Mouse (Mus musculus) CH12.LX (cell line): ENCODE measurements around the gene Wscd1. TPM values are rescaled to one million over a fixed set of nuclear protein-coding genes. Genes with fewer than 3 reads are reported as not detected.

Experiments
- DNase-seq: peaks from one replicate; pipeline ENCODE4 v3.0.0-alpha.2; 2013; ENCODE audit errors: extremely low read depth
- H3K27ac ChIP-seq: 2 replicates; pipeline ENCODE4 v1.5.1; 2012; ENCODE audit warnings: low read depth, mild to moderate bottlenecking, control low read depth, moderate library complexity; ENCODE audit not compliant: insufficient read depth
- H3K27me3 ChIP-seq: replicated peaks from 2 replicates; pipeline ENCODE3; 2012; ENCODE audit warnings: inconsistent platforms
- H3K36me3 ChIP-seq, 2 experiments: replicated peaks in 1 of 2; 2 replicates each; pipeline versions ENCODE3 to v1.6.1; 2012; ENCODE audit warnings: inconsistent platforms in 1 of 2, low read length in 1 of 2, mild to moderate bottlenecking in 1 of 2, mixed read lengths in 1 of 2, moderate library complexity in 1 of 2; ENCODE audit not compliant: control insufficient read depth in 1 of 2, insufficient read depth in 1 of 2
- H3K4me1 ChIP-seq, 2 experiments: 2 replicates each; pipeline ENCODE4 v1.6.1; 2012; ENCODE audit warnings: inconsistent platforms in 1 of 2, moderate library complexity in 1 of 2; ENCODE audit not compliant: insufficient read depth in 2 of 2, control insufficient read depth in 1 of 2
- H3K4me2 ChIP-seq: 2 replicates; pipeline ENCODE4 v1.6.1; 2012; ENCODE audit warnings: low read depth, mild to moderate bottlenecking, control low read depth; ENCODE audit not compliant: poor library complexity, insufficient read depth, severe bottlenecking
- H3K4me3 ChIP-seq, 3 experiments: fragments of 150-350 bp in 1 of 3; sonication (generic) in 1 of 3; replicated peaks in 1 of 3; 2 replicates each; pipeline versions ENCODE3 to v1.5.1; 2011 to 2012; ENCODE audit warnings: low read depth in 2 of 3, low read length in 2 of 3, mild to moderate bottlenecking in 2 of 3, moderate library complexity in 2 of 3, control low read depth in 1 of 3, improper control_type of control experiment in 1 of 3, inconsistent platforms in 1 of 3, mixed read lengths in 1 of 3; ENCODE audit not compliant: poor library complexity in 1 of 3
- H3K79me2 ChIP-seq: replicated peaks from 2 replicates; pipeline ENCODE4 v1.6.1; 2012; ENCODE audit warnings: mild to moderate bottlenecking, moderate library complexity; ENCODE audit not compliant: control insufficient read depth, poor library complexity, insufficient read depth, severe bottlenecking; ENCODE audit errors: extremely low read depth
- H3K9ac ChIP-seq: 2 replicates; pipeline ENCODE4 v1.6.1; 2012; ENCODE audit warnings: low read depth, mild to moderate bottlenecking, control low read depth, moderate library complexity; ENCODE audit not compliant: insufficient read depth
- H3K9me3 ChIP-seq: replicated peaks from 2 replicates; pipeline ENCODE3; 2012; ENCODE audit warnings: low read length, inconsistent platforms, mixed read lengths
- BHLHE40 ChIP-seq: IDR thresholded peaks from 2 replicates; pipeline ENCODE4 v1.6.1; 2011; ENCODE audit warnings: mild to moderate bottlenecking, low read depth, low read length, improper control_type of control experiment
- CHD1 ChIP-seq: IDR thresholded peaks from 2 replicates; pipeline ENCODE4 v1.6.1; 2012; ENCODE audit warnings: low read depth, low read length, improper control_type of control experiment, inconsistent platforms
- ETS1 ChIP-seq: conservative IDR thresholded peaks from 2 replicates; pipeline ENCODE4 v1.6.1; 2012; ENCODE audit warnings: low read depth, mild to moderate bottlenecking, inconsistent platforms, low read length, improper control_type of control experiment, moderate library complexity
- JUND ChIP-seq: conservative IDR thresholded peaks from 2 replicates; pipeline ENCODE4 v1.6.1; 2011; ENCODE audit warnings: low read depth, low read length, improper control_type of control experiment
- KAT2A ChIP-seq: IDR thresholded peaks from 2 replicates; pipeline ENCODE4 v1.6.1; 2012; ENCODE audit warnings: low read length, improper control_type of control experiment, inconsistent platforms; ENCODE audit not compliant: insufficient replicate concordance
- MAFK ChIP-seq: IDR thresholded peaks from 2 replicates; pipeline ENCODE4 v1.6.1; 2011; ENCODE audit warnings: low read length, improper control_type of control experiment; ENCODE audit not compliant: insufficient replicate concordance
- MYC ChIP-seq: IDR thresholded peaks from 2 replicates; pipeline ENCODE4 v1.6.1; 2011; ENCODE audit warnings: low read depth, mild to moderate bottlenecking, improper control_type of control experiment, low read length
- NRF1 ChIP-seq: IDR thresholded peaks from 2 replicates; pipeline ENCODE4 v1.6.1; 2014; ENCODE audit warnings: low read depth, mild to moderate bottlenecking, inconsistent platforms, low read length, improper control_type of control experiment, moderate library complexity
- RAD21 ChIP-seq: IDR thresholded peaks from 2 replicates; pipeline ENCODE4 v1.6.1; 2011; ENCODE audit warnings: low read depth, mild to moderate bottlenecking, low read length, improper control_type of control experiment, moderate library complexity
- RCOR1 ChIP-seq: conservative IDR thresholded peaks from 2 replicates; pipeline ENCODE4 v1.6.1; 2012; ENCODE audit warnings: low read depth, mild to moderate bottlenecking, inconsistent platforms, low read length, improper control_type of control experiment
- SIN3A ChIP-seq: IDR thresholded peaks from 2 replicates; pipeline ENCODE4 v1.6.1; 2012; ENCODE audit warnings: low read length, improper control_type of control experiment, inconsistent platforms
- SMC3 ChIP-seq: IDR thresholded peaks from 2 replicates; pipeline ENCODE4 v1.6.1; 2011; ENCODE audit warnings: low read depth, low read length, improper control_type of control experiment
- TBP ChIP-seq: conservative IDR thresholded peaks from 2 replicates; pipeline ENCODE4 v1.6.1; 2011; ENCODE audit warnings: low read depth, low read length, improper control_type of control experiment
- USF1 ChIP-seq: IDR thresholded peaks from 2 replicates; pipeline ENCODE4 v1.6.1; 2014; ENCODE audit warnings: low read depth, mild to moderate bottlenecking, inconsistent platforms, low read length, improper control_type of control experiment
- ZC3H11A ChIP-seq: IDR thresholded peaks from 2 replicates; pipeline ENCODE4 v1.6.1; 2012; ENCODE audit warnings: low read depth, mild to moderate bottlenecking, inconsistent platforms, low read length, improper control_type of control experiment
- ZKSCAN1 ChIP-seq: IDR thresholded peaks from 2 replicates; pipeline ENCODE4 v1.6.1; 2012; ENCODE audit warnings: low read depth, inconsistent platforms, low read length, improper control_type of control experiment, borderline replicate concordance
- ZNF384 ChIP-seq: IDR thresholded peaks from 2 replicates; pipeline ENCODE4 v1.6.1; 2012; ENCODE audit warnings: low read depth, low read length, improper control_type of control experiment, inconsistent platforms
- dilution Hi-C: fragments of 300-500 bp; cut with MboI; formaldehyde crosslinking; loops from 2 replicates; pipeline ENCODE4 v1.14.3; 2020; ENCODE audit warnings: low sequenced_read_pairs; ENCODE audit not compliant: extremely low pct_unique_long_range_greater_than_20kb, extremely low pct_ligation_motif_present
- in situ Hi-C: fragments of 300-500 bp; cut with MboI; formaldehyde crosslinking; loops from 3 replicates; pipeline ENCODE4 v1.14.3; 2019; ENCODE audit warnings: low sequenced_read_pairs, low pct_ligation_motif_present, low pct_unique_long_range_greater_than_20kb, mixed read lengths
- polyA plus RNA-seq: library from polyadenylated mRNA; unstranded; fragments of >175 nt; gene quantifications from 2 replicates; pipeline ENCODE4 v1.2.1, GENCODE M21; 2012; ENCODE audit warnings: low read depth; ENCODE audit not compliant: insufficient read length
- total RNA-seq, 2 experiments: library from RNA; depleted of rRNA; stranded (reverse); fragments of 300-350 nt in 1 of 2; fragments of >200 nt in 1 of 2; gene quantifications; 2 replicates each; pipeline ENCODE4 v1.2.3; 2012 to 2014

The Wscd1 gene
- total and polyA plus RNA-seq, 3 experiments, result not detected

- dilution Hi-C loops, result no loop called here
Observed at GRCm38 (mm10) chr11:71764743-71765142, 15.0 kb downstream of the Wscd1 start.

GRCm38 (mm10) chr11:71765335-71765734 lies 15.6 kb downstream of the Wscd1 start:
- H3K9ac ChIP-seq, result no peak overlapping the region
- in situ Hi-C loops, result no loop called here
- no peaks in the 10 kb centered on the region for H3K9me3 ChIP-seq
- H3K27me3 ChIP-seq, result peaks cover 99% of the 10 kb centered on the region
- DNase-seq, result no peak
- no peak overlapping the region for H3K27ac ChIP-seq
- H3K79me2 ChIP-seq, result no peaks in the 10 kb centered on the region
- no peak overlapping the region for H3K4me3 ChIP-seq
- TF ChIP-seq USF1 (no peak), KAT2A (no peak), MAFK (no peak), CHD1 (no peak), SMC3 (no peak), ZC3H11A (no peak), ETS1 (no peak), SIN3A (no peak), TBP (no peak), MYC (no peak), RCOR1 (no peak), NRF1 (no peak), RAD21 (no peak), JUND (no peak), ZNF384 (no peak), ZKSCAN1 (no peak), BHLHE40 (no peak)
- TF ChIP-seq, all 38 proteins: peak for 0
- H3K4me1 ChIP-seq, result no peaks in the 10 kb centered on the region
- dilution Hi-C loops, result no loop called here
- no peaks in the 10 kb centered on the region for H3K36me3 ChIP-seq
- no peak overlapping the region for H3K4me2 ChIP-seq

More at GRCm38 (mm10) chr11:71764743-71765142, 15.0 kb downstream of the Wscd1 start:
- Histone ChIP-seq H3K79me2 (no peaks in the 10 kb centered on the region), H3K27ac (no peak overlapping the region), H3K9ac (no peak overlapping the region), H3K9me3 (no peaks in the 10 kb centered on the region), H3K4me1 (no peaks in the 10 kb centered on the region), H3K4me3 (no peak overlapping the region), H3K27me3 (peaks cover 99% of the 10 kb centered on the region), H3K4me2 (no peak overlapping the region), H3K36me3 (no peaks in the 10 kb centered on the region)
- no peak for DNase-seq
- in situ Hi-C loops, result no loop called here
- TF ChIP-seq ZC3H11A, result no peak
